Comparison of ENCODE assay signal across 19 mouse cellular contexts in the genomic region with DNA sequence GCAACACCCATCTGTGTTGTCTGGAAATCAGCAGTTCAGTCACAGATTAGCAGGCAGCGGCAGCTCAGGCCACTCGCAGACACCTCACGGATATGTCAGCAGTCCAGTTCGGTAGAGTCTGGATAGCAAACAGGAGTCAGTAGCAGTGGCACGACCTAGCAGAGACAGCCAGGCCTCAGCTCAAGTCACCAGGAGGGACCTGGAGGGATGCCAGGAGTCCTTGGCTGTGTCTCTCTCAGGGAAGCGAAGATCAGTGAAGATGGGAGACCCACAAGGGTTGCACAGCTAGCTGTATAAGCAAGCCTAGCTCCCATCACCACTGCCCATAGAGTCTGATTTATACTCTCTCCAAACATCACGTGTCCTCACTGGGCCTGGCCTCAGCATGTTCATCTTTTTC. TPM values are rescaled to one million over a fixed set of nuclear protein-coding genes. Genes with fewer than 3 reads are reported as not detected.
DNase-seq lines count a peak whose midpoint lies in the region; ATAC-seq lines count a peak whose summit lies in the region.
"Had no signal": no experiment of that assay in that cellular context is flagged by ENCODE, and none has a peak within 500 bp of the region (broad histone marks: within the 10 kb centered on the region; RNA-seq: fewer than 3 reads in every experiment).

No protein-coding gene starts in this region.

- DNase-seq in cerebellum, postnatal 25 days = peak; percentile 46 to 53
- DNase-seq in cerebellum, adult 8-10 months = no peak
- DNase-seq in kidney, postnatal 10 days = peak; percentile 32
- DNase-seq in kidney, adult 8-10 months = no peak
- peak; percentile 13 for DNase-seq in right cerebral cortex, postnatal 4 days
- DNase-seq in right cerebral cortex, postnatal 36 days (ENCODE audit: low spot score in 2 of 2) = no peak
- DNase-seq in gastrocnemius, postnatal 25 days = peak; percentile 15
- no peak for DNase-seq in forebrain, embryonic 11.5 days (ENCODE audit: low spot score)
- DNase-seq: heart, adult 2 months; right cerebral cortex, postnatal 14 days had no signal

- H3K27me3 ChIP-seq in forebrain, embryonic 11.5 days (ENCODE audit: control insufficient read depth, insufficient read depth, low read length) = no peaks in the 10 kb centered on the region
- H3K27me3 ChIP-seq: embryonic facial prominence, embryonic 12.5 days; hindbrain, embryonic 13.5 days had no signal

- no peak overlapping the region for H3K4me3 ChIP-seq in forebrain, embryonic 11.5 days (ENCODE audit: low read depth, low read length)
- H3K4me3 ChIP-seq: embryonic facial prominence, embryonic 12.5 days; heart, adult 2 months; hindbrain, embryonic 13.5 days; layer of hippocampus, adult 2 months; limb, embryonic 10.5 days had no signal

- 91% methylated on average over 7 of the region's 7 CpGs for WGBS in forebrain, embryonic 11.5 days

- no peak overlapping the region for H3K27ac ChIP-seq in forebrain, embryonic 11.5 days (ENCODE audit: low read depth, low read length)
- H3K27ac ChIP-seq: embryonic facial prominence, embryonic 12.5 days; heart, adult 2 months; hindbrain, embryonic 13.5 days; kidney, postnatal 0 days; layer of hippocampus, adult 2 months; limb, embryonic 10.5 days had no signal

- ATAC-seq in forebrain, embryonic 11.5 days (replicated peaks; ENCODE audit: low FRiP score) = no peak
- ATAC-seq: lung, postnatal 0 days had no signal

- no peak overlapping the region for H3K9ac ChIP-seq in forebrain, embryonic 11.5 days (ENCODE audit: low read length)
- H3K9ac ChIP-seq: embryonic facial prominence, embryonic 12.5 days; hindbrain, embryonic 13.5 days had no signal

- H3K4me1 ChIP-seq in forebrain, embryonic 11.5 days (replicated peaks; ENCODE audit: control insufficient read depth, insufficient read depth, low read length) = no peaks in the 10 kb centered on the region
- H3K4me1 ChIP-seq: embryonic facial prominence, embryonic 12.5 days; hindbrain, embryonic 13.5 days had no signal

- no peaks in the 10 kb centered on the region for H3K9me3 ChIP-seq in forebrain, embryonic 11.5 days (ENCODE audit: control insufficient read depth, low read length)
- H3K9me3 ChIP-seq: embryonic facial prominence, embryonic 12.5 days; hindbrain, embryonic 13.5 days; limb, embryonic 10.5 days had no signal

- H3K4me2 ChIP-seq in forebrain, embryonic 11.5 days (ENCODE audit: low read depth, low read length, severe bottlenecking) = no peak overlapping the region
- H3K4me2 ChIP-seq: embryonic facial prominence, embryonic 12.5 days; hindbrain, embryonic 13.5 days; liver, embryonic 11.5 days had no signal

- H3K36me3 ChIP-seq in forebrain, embryonic 11.5 days (ENCODE audit: control insufficient read depth, insufficient read depth, low read length) = no peaks in the 10 kb centered on the region
- H3K36me3 ChIP-seq: embryonic facial prominence, embryonic 12.5 days; hindbrain, embryonic 13.5 days; limb, embryonic 10.5 days had no signal

RNA-seq across cellular contexts. Expression of gene Gm525, which starts 58.8 kb away (rescaled TPM):
- total RNA-seq in gastrocnemius, postnatal 25 days (2021) = not detected
- not detected in 2 replicates for polyA plus RNA-seq in forebrain, embryonic 11.5 days (2014; fragmentation: Nextera tagmentation; extraction: Ambion mirVana)
- total RNA-seq: heart, adult 2 months; layer of hippocampus, adult 2 months; midbrain, postnatal 0 days had no signal
- polyA plus RNA-seq: heart, postnatal 0 days; hindbrain, embryonic 13.5 days; limb, embryonic 10.5 days; liver, embryonic 11.5 days had no signal

Comparison
In these comparisons a context has a peak if more than half of its experiments do, and no peak if none do; other contexts are left out.
1. DNase-seq: peak in cerebellum, postnatal 25 days (2 of 2), kidney, postnatal 10 days (single experiment), right cerebral cortex, postnatal 4 days (single experiment) and gastrocnemius, postnatal 25 days (single experiment); none in cerebellum, adult 8-10 months (single experiment), kidney, adult 8-10 months (0 of 2), right cerebral cortex, postnatal 36 days (0 of 2) and forebrain, embryonic 11.5 days (single experiment).